Mouse (Mus musculus) hindbrain, embryonic 11.5 days (tissue): ENCODE data around the gene Coq2. TPM values are rescaled to one million over a fixed set of nuclear protein-coding genes. Genes with fewer than 3 reads are reported as not detected.

Experiments
- polyA plus RNA-seq: library from polyadenylated mRNA; unstranded; fragments of >200 nt; fragmentation: Nextera tagmentation; extraction: Ambion mirVana; gene quantifications from 2 replicates; pipeline ENCODE4 v1.2.1, GENCODE M21; 2014

Gene Coq2
- polyA plus RNA-seq, 1 experiment from 2014 or later, result 48.4 TPM

Other genes with a start within 250 kb of the Coq2 start
- gene Lin54, start 174.5 kb downstream of the Coq2 start, polyA plus RNA-seq, result 16.6 and 17.7 TPM in 2 replicates
- 229 and 239 TPM in 2 replicates for gene Cops4, start 156.8 kb downstream of the Coq2 start, polyA plus RNA-seq
- gene Plac8, start 102.9 kb downstream of the Coq2 start, polyA plus RNA-seq, result 3.0 and 3.9 TPM in 2 replicates
- gene Hpse, start 44.6 kb upstream of the Coq2 start, polyA plus RNA-seq, result 1.6 and 2.4 TPM in 2 replicates
- 18.2 and 24.8 TPM in 2 replicates for gene Helq, start 123.5 kb upstream of the Coq2 start, polyA plus RNA-seq
- gene Mrps18c, start 123.5 kb upstream of the Coq2 start, polyA plus RNA-seq, result 167 TPM in 2 replicates
- gene Abraxas1, start 145.8 kb upstream of the Coq2 start, polyA plus RNA-seq, result 22.7 and 25.1 TPM in 2 replicates
- 0.33 and 0.62 TPM in 2 replicates for gene Gpat3, start 170.6 kb upstream of the Coq2 start, polyA plus RNA-seq